Mouse (Mus musculus): ENCODE data around the gene Cks1b. TPM values are rescaled to one million over a fixed set of nuclear protein-coding genes. Genes with fewer than 3 reads are reported as not detected.
A peak's percentile ranks its signal among the peaks of the same experiment; 100 is the strongest.
"Not testable (repeated sequence)": the region's sequence is repeated elsewhere in the genome, so short reads cannot be mapped to it uniquely, and the experiment has no call there.

Cks1b gene
- total RNA-seq, 2 experiments from 2014 or later = 194 to 260 TPM

GRCm38 (mm10) chr3:89429021-89429420, 10.8 kb upstream of the Cks1b start:
- not testable (repeated sequence) for ATAC-seq (replicated peaks; ENCODE audit: poor library complexity, severe bottlenecking)

GRCm38 (mm10) chr3:89425876-89426275, 7.7 kb upstream of the Cks1b start:
- no peak for ATAC-seq (replicated peaks; ENCODE audit: poor library complexity, severe bottlenecking)

- no peak for ATAC-seq (replicated peaks; ENCODE audit: poor library complexity, severe bottlenecking)
Measured at GRCm38 (mm10) chr3:89425141-89425525, 7.0 kb upstream of the Cks1b start.

GRCm38 (mm10) chr3:89424416-89425140, 6.4 kb upstream of the Cks1b start:
- no peak for ATAC-seq (replicated peaks; ENCODE audit: poor library complexity, severe bottlenecking)

GRCm38 (mm10) chr3:89422556-89423205, 4.5 kb upstream of the Cks1b start:
- ATAC-seq (replicated peaks; ENCODE audit: poor library complexity, severe bottlenecking) = no peak

GRCm38 (mm10) chr3:89421810-89422473, 3.8 kb upstream of the Cks1b start:
- ATAC-seq (replicated peaks; ENCODE audit: poor library complexity, severe bottlenecking) = no peak

DNA sequence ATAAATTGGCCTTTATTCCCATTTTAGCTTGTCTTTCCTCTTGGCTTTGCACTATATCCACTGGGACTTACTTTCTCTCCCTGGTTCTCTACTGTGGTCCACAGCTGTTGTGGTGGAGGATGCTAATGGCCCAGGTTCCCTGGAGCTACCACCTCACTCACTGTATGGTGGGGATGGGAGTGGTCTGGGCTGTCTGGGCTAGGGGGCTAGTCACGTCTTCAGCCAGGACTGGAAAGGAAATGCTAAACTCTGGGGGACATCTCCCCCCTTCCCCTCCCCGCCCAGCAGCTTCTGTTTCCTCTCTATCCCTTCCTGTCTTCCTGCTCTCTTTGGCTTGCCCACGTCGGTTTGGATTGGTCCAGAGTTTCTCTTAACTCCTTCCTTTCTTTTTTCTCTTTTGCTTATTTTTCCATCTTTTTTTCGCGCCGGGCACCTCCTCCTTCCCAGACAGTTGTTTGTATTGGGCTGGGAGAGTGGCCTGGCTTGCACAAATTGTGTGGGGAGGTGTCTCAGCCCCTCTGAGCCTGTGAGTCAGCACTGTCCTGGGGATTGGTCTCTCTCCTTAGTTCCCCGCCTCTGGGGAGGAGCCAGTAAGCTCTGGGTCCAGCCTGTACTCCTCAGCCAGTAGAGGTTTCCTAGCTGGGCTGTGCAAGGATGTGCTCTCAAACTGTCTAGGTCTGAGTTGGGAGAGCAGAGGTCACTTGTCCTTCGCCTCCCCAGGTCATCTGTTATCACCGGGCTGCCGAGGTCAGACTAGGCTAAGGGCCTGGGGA, 3.0 kb upstream of the Cks1b start:
- ATAC-seq (replicated peaks; ENCODE audit: poor library complexity, severe bottlenecking) = peak; percentile 47

DNA sequence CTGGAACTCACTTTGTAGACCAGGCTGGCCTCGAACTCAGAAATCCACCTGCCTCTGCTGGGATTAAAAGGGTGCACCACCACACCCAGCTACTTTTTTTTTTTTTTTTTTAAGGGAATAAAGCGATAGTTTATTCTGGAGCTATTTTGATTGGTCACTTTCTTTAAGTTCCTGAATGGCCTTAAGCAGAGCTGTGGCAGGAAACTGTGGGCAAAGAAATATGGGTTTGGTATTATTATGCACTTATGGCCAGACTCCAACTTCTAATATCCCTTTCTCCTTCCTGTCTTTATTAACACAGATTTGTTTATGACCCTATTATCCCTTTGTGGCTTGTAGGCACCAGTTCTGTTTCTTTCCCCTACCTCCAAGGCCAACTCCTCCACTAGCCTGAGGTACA, 2.2 kb upstream of the Cks1b start:
- ATAC-seq (replicated peaks; ENCODE audit: poor library complexity, severe bottlenecking) = no peak

DNA sequence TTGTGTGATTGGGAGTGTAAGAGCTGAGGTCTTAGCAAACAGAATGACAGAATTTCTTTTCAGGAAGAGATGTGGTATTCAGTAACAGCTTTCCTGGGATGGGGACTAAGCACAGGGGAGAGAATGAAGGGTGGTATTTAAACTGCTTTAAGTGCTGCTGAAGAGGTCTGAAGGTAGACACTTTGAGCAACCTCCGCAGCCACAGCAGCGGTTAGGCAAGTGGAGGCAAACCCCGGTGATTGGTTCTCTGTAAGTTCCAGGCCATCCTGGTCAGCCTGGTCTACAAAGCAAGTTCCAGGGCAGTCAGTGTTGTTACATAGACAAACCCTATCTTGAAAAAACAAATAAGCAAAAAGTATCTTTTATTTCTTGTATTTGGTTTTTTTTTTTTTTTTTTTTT, 1.8 kb upstream of the Cks1b start:
- no peak for ATAC-seq (replicated peaks; ENCODE audit: poor library complexity, severe bottlenecking)

DNA sequence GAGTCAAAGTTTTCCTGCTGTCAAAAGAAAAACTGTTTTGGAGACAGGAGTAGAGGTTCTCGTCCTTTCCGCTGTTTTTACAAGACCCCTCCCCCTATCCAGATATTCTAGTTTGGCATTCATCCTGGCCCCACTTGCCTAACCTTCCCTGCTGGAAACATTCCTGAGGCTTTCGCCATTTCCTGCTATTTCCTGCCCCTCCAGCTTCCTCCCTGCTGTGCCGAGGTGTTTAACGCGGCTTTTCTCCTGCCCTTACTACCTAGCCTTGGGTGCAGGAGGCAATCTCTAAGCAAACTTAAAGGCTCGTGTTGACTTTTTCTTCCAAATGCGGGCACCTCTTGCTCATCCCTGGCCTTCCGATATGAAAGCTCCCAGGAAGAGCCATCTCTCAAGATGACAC, 1.4 kb upstream of the Cks1b start:
- no peak for ATAC-seq (replicated peaks; ENCODE audit: poor library complexity, severe bottlenecking)

DNA sequence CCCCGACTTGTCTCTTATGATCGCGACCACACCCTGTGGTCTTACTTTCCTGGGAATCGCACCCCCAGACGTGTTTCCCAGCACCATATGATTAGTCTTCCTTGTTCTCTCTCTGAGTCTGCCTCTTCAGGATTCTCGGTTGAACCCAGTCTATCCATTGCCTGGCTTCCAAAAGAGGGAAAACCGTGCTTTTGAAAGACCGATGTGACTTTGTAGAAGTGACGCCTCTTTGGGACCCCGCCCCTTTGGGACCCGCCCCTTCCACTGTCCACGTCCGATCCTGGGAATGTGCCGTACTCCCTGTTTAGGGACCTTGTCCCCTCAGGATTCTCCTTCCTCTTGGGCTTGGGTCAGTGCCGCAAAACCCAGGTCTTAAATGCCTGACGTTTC, 673 bp upstream of the Cks1b start:
- no peak for ATAC-seq (replicated peaks; ENCODE audit: poor library complexity, severe bottlenecking)

DNA sequence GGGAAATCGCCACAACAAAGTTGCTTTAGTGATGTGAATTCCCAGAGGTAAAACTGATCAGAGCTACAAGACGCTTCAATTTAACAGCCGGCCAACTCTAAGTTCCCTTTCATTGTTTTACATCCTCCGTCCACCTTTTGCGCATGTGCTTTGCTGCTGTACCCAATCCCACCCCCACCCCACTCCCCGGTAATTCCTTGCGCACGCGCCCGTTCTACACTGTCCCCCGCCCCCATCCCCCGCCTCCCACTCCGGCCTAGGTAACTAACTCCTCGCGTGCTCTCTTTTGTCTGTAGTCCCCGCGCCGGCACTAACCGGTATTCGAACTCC, 378 bp downstream of the Cks1b start:
- ATAC-seq (replicated peaks; ENCODE audit: poor library complexity, severe bottlenecking) = peak; percentile 15

DNA sequence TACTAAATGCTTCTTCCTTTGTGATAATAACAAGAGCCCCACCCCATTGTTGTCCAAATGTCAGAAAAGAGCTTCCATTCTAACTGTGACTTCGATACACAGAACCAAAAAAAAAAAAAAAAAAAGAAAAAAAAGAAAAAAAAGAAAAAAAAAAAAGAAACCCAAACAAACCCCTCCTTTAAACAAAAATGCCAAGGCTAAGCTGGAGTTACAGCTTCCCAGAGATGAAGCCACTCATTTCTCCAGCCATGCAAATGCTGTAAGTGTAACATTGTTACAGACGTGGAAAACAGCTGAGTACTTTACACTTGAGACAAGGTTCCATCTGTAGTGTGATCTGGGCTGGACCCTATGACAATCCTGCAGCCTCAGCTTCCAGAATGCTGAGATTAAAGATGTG, 1.1 kb downstream of the Cks1b start:
- no peak for ATAC-seq (replicated peaks; ENCODE audit: poor library complexity, severe bottlenecking)

DNA sequence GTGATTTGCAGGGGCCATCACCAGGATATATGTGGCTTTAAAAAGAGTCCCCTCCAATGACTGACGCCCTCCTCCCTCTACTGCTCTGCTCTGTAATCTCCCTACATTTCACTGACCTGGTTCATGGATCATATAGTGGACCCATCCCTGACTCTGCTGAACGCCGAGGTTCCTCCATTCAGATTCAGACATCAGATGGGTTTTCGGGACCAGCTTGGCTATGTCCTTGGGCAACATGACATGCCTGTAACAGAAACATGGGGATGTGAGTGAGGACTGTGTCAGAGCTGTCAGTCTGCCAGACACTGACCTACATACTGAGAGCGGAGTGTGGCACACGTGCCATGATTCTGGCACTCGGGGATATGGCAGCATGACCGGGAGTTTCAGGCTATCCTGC, 2.0 kb downstream of the Cks1b start:
- no peak for ATAC-seq (replicated peaks; ENCODE audit: poor library complexity, severe bottlenecking)

- ATAC-seq (replicated peaks; ENCODE audit: poor library complexity, severe bottlenecking) = peak; percentile 99
Measured at GRCm38 (mm10) chr3:89411490-89412393, 6.4 kb downstream of the Cks1b start, which contains the start of gene Flad1. Gene Flad1, minus strand, starts transcription at chr3:89411870.

DNA sequence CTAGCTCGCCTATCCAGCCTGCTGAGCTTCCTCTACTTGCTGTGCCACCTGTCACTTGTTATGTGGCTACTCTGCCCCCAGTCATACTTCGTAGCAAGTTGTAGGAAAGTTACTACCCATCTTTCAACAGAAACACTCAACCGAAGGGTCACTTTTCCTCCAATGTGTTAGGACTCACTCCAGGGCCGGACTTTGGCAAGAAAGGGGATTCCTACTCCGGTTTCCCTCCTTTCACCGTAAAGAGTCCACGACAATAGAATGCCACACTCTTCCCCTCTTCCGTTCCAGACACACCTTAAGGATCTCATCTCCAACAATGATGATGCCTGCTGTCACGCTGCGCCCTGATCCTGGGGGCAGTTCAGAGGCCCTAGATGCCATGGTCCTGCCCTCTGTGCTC, 7.3 kb downstream of the Cks1b start:
- ATAC-seq (replicated peaks; ENCODE audit: poor library complexity, severe bottlenecking) = no peak

GRCm38 (mm10) chr3:89409701-89410100, 8.5 kb downstream of the Cks1b start:
- ATAC-seq (replicated peaks; ENCODE audit: poor library complexity, severe bottlenecking) = no peak

DNA sequence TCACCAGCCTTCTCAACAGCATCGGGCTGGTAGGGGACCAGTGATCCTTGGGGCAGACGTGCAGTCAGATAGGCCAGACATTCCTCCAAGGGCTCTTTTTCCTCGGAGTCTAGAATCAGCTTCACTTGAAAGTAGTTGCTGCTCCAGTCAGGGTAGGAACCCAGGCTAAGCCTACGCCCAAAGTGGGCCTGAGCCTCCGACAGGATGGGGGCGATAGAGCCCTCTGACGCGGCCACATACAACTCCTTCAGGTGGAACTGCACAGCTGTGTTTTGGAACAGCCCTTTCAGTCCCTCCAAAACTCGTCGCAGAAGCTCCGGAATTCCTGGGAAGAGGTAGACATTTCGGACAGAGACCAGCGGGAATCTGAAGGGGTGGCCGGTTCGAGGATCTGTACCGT, 9.7 kb downstream of the Cks1b start:
- no peak for ATAC-seq (replicated peaks; ENCODE audit: poor library complexity, severe bottlenecking)

DNA sequence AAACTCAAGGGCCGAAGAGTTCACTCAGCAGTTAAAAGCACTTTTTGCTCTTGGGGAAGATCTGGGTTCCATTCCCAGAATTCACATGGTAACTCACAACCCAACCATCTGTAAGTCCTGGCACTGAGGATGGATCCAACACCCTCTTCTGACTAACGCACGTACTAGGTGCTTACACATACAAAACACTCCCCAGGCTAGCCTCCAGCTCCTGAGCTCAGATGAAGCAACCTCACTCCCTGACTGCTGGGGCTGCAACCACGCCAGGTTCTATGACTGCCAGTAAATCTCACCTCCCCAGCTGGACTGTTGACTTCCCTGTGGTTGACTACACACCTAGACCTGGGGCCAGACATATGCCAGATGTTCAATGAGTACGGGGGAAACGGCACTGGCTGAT, 11.3 kb downstream of the Cks1b start:
- no peak for ATAC-seq (replicated peaks; ENCODE audit: poor library complexity, severe bottlenecking)

DNA sequence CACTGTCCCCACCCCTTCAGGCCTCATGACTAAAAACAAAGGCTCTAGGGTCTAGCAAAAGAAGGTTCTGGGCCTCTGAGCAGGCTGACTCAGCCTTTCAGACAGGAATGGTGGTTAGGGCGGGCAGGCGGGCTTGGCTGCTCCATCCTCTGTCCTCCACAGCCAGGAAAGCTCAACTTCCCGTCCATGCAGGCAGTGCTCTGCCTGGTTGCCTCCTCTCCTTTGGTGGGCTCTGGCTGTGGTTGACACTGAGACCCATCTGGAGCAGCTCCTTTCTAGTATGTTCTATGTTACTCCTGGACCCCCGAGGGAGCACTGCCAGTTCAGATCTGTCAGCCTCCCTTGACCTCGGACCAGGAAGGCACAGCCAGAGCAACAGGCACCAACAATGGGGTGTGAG, 15.5 kb downstream of the Cks1b start, which contains the start of gene Lenep:
Lenep (minus strand) TSS at position 101 of the 400 bp plus-strand sequence.
- ATAC-seq (replicated peaks; ENCODE audit: poor library complexity, severe bottlenecking) = no peak
